Mouse (Mus musculus): ENCODE measurements at regions not wholly inside any gene's neighbourhood (a gene's known extent, or its start where the extent isn't known, plus 50 kb on each side); places are given as distances from the start of the nearest gene placed in this dataset.

GRCm38 (mm10) chr7:67819551-67819950 is 60.0 kb upstream of the Synm start:
- DNase-seq (ENCODE audit: extremely low read depth, insufficient read length, low spot score): no peak

- no peak for DNase-seq (ENCODE audit: extremely low read depth, insufficient read length, low spot score)
Measured at GRCm38 (mm10) chr7:67817556-67817955, 58.0 kb upstream of the Synm start.

GRCm38 (mm10) chr7:67814861-67815260 is 55.3 kb upstream of the Synm start:
- DNase-seq (ENCODE audit: extremely low read depth, insufficient read length, low spot score): no peak
